Mouse (Mus musculus) layer of hippocampus, adult 8-10 months (tissue): ENCODE measurements at regions not wholly inside any gene's neighbourhood (a gene's known extent, or its start where the extent isn't known, plus 50 kb on each side); places are given as distances from the start of the nearest gene placed in this dataset.
"Not testable (repeated sequence)": the region's sequence is repeated elsewhere in the genome, so short reads cannot be mapped to it uniquely, and the experiment has no call there.

ENCODE experiments used
- DNase-seq, 2 experiments: peaks; one replicate each; pipeline ENCODE4 v3.0.0; 2022; ENCODE audit warnings: low spot score in 2 of 2

DNA sequence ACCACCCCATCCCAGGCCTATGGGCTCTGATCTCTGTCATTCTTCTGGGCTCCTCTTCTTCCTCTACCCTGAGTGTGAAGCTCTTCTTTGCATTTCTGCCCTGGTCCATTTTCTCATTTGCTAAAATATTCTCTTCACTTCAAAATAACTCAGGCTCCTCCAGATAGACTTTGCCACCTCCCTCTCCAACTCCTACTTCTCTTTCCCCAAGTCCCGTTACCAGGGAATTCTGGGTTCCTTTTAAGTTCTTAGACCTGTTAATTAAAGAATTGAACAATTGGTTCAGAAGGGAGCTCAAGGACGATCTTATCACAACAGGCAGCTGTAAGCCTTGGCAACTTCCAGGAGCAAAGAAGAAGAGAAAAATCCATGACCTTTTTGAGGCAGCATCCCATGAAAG lies 122.9 kb upstream of the Arid1b start:
- no peak for DNase-seq

DNA sequence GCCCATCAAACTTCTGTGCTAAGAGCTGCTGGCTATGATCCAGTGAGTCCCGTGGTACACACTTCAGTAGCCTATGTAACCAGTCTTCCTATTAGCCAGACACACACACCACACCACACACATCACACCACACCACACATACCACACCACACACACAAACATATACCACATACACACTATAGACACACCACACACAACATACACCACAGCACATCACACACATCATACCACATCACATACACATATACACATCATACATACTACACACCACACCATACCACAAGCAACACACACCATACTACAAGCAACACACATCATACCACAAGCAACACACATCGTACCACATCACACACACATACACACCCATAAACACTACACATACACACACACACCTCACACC lies 119.7 kb upstream of the Arid1b start:
- no peak for DNase-seq

- no peak for DNase-seq
These were observed 118.8 kb upstream of the Arid1b start for GRCm38 (mm10) chr17:4875086-4876046.

- no peak for DNase-seq
These were observed 117.7 kb upstream of the Arid1b start for GRCm38 (mm10) chr17:4876431-4876830.

GRCm38 (mm10) chr17:4881473-4881872 lies 112.7 kb upstream of the Arid1b start:
- no peak for DNase-seq

DNA sequence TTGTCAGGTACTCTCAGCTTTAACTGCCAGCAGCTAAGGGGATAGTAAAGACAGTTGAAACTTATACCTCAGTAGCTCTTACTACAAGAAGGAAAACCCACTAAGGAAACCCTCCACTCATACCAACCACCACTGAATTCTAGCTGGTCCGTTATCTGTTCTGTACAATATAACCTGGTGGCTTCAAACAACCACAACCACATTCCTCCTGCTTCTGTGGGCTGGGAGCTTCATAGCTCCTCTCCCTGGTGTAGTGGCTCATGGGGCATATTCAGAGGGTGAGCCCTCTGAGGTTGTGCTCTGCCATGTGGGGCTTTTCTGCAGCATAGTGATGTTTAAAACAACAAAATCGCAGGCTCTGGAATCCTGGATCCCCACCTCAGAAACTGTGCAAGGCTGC lies 110.0 kb upstream of the Arid1b start:
- no peak for DNase-seq

- no peak for DNase-seq
These were observed 109.4 kb upstream of the Arid1b start for GRCm38 (mm10) chr17:4884761-4885160.

- not testable (repeated sequence) for DNase-seq
These were observed 106.8 kb upstream of the Arid1b start for GRCm38 (mm10) chr17:4887331-4887730.

GRCm38 (mm10) chr17:4889577-4889976 lies 104.6 kb upstream of the Arid1b start:
- DNase-seq = no peak

DNA sequence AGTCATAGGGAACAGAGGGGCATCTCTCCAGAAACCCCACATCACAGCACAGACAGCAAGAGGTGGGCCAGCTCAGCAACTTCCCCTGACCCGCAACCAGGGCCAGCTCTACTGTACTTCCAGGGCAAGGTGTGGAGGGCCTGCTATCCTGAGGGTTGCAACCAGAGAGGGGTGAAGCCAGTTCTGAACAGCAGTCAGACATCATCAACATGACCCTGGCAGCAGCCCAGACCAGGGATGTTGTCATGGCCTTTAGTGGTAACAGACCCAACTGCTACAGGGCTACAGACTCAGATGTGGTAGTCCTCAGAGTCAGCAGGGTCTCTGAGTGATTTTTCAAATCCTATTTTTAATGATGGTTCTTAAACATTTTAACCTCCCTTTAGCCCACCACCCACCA lies 104.0 kb upstream of the Arid1b start:
- no peak for DNase-seq

DNA sequence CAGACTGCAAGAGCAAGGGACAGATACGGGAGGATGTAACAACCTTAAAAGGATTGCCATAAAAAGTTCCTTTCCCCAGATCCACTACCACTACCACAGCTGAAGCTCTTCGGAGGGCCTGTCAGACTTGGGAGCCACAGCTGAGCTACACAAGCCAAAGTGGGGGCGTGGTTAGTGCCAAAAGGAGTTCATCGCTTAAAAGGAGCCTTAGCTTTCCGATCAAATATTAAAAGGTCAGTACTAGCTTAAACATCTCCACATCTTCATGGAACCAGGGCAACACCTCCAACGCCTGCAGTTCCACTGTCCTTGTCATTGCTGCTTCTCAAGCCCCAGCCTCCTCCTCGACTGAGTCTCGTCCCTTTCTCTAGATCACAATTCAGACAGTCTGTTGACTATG lies 102.6 kb upstream of the Arid1b start:
- DNase-seq = no peak

DNA sequence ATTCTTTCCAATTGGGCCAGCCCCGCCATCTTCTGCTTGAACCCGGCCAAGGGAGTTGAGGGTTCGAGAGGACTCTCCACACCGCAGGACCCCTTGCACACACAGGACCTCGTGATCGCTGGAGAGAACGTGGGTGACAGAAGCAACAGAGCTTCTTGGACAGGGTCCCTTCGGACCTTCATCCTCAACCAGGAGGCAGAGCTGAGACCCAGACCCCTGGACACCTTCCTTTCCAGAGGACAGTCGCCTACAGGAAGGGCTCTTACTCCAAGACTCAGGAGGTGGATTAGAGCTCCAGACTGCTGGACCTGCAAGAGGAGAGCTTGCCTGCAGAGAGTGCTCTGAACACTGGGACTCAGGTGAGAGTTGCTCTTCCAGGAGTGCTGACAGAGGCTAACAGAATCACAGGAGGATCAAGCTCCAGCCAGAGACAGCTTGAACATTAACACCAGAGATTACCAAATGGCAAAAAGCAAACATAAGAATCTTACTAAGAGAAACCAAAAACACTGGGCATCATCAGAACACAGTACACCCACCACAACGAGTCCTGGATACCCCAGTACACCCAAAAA lies 99.3 kb upstream of the Arid1b start:
- not testable (repeated sequence) for DNase-seq

GRCm38 (mm10) chr17:4903129-4903528 lies 91.0 kb upstream of the Arid1b start:
- DNase-seq = peak in 1 of 2 experiments; percentile 5

GRCm38 (mm10) chr17:4906504-4906903 lies 87.6 kb upstream of the Arid1b start:
- peak in 1 of 2 experiments; percentile 6 for DNase-seq

DNA sequence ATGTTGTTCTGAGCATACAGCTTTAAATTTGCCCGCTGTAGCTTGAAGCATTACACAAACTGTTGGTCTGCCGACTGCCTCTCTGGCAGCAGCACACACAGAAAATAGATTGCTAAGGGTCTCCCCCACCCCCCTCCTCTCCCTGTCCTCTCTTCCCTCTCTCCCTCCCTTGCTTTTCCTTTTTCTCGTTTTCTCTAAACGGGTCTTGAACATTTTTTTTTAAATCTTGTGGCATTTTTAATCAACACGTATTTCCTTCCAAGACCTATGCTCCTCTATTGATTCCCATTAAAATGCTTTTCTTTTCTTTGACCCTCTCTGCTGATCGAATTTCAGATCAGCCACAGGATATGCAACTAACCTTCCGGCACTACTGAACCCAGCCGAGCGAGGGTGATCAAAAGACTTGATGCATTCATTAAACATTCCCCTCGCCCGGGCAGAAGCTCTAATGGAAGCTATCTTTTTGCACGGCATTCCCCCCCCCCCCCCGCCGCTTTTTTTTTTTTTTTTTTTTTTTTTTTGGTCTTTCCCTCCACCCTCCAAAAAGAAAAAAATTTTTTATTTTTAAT lies 86.9 kb upstream of the Arid1b start:
- DNase-seq = peak; percentile 20 to 34

GRCm38 (mm10) chr17:4907841-4908571 lies 86.1 kb upstream of the Arid1b start:
- DNase-seq = peak; percentile 87

- no peak for DNase-seq
These were observed 85.6 kb upstream of the Arid1b start for GRCm38 (mm10) chr17:4908572-4908965.

DNA sequence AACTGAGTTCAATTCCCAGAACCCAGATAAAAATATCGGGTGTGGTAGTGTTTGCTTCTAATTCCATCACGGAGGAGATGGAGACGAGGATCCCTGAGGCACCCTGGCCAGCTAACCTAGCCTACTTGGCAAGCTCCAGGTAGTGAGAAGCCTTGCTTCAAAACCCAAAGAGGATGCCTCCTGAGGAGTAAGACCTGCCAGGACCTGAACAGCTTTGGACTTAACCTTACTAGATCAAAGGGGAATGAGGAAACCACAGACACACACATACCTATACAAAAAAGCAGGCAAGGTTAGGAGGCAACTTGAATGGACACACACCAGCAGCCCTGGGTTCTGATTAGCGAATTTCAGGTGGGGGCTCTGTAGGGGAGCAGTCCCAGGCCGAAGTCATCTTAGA lies 84.0 kb upstream of the Arid1b start:
- DNase-seq = no peak

DNA sequence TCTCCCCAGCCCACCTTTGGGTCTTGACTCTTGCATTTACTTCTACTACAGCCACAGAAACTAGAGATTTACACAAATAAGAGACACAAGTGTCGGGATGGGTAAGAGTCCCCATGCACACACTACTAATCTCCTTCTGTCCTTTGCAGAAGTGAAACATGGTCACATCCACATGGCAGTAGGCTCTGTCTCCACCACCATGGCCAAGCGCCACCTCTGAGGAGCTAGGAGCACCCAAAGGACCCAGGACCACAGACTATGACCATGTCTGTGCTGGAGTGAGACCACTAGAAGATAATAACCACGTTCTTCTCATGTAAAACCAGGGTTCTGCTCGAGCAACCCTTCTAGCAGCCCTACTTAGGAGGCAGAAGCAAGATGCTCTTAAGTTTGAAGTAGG lies 81.1 kb upstream of the Arid1b start:
- DNase-seq = no peak

DNA sequence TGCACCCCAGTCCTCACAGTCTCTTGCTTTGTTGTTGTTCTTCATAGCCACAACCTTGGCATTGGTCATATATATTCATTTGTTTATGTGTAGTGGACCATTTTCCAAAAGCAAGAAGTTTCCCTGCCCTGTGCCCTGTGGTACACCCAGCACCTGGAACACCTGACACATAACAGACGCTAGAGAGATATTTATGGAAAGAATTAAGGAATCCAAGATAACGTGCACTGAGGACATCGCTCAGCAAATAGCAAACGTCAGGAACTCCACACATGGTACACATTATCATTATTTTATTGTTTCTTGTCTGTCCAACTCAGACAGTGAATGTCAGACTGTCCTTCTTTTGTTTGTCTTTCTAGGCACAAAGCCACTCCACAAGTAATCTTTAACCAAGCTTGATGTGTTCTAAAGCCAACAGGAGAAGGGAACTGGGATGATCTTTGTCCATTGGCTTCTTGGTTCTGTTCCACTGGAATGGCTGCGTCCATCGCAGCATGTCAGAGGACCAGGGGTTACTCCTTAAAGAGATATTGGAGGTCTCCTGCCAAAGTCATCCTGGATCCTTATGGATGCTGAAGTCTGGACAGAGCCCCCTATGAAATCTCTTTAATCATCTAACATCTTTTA lies 74.2 kb upstream of the Arid1b start:
- no peak for DNase-seq

GRCm38 (mm10) chr17:4921121-4921520 lies 73.0 kb upstream of the Arid1b start:
- DNase-seq = no peak
